Mouse (Mus musculus): ENCODE results near the gene Rpusd3.

The Rpusd3 gene

GRCm38 (mm10) chr6:113419199-113419587 lies at the start of gene Rpusd3:
TSS of gene Rpusd3 (minus strand) at chr6:113419340.
- peak; percentile 95 for DNase-seq (ENCODE audit: extremely low spot score)

- no peak for DNase-seq (ENCODE audit: extremely low spot score)
Measured at GRCm38 (mm10) chr6:113468512-113468911, 49.4 kb upstream of the Rpusd3 start.

- DNase-seq (ENCODE audit: extremely low spot score), result no peak
Measured at GRCm38 (mm10) chr6:113465602-113466001, 46.5 kb upstream of the Rpusd3 start.

GRCm38 (mm10) chr6:113464040-113464439 lies 44.9 kb upstream of the Rpusd3 start:
- DNase-seq (ENCODE audit: extremely low spot score), result no peak

- peak; percentile 19 for DNase-seq (ENCODE audit: extremely low spot score)
Measured at GRCm38 (mm10) chr6:113458635-113459034, 39.5 kb upstream of the Rpusd3 start.

GRCm38 (mm10) chr6:113457952-113458534 lies 38.9 kb upstream of the Rpusd3 start, which contains the start of gene Il17re:
TSS of gene Il17re (plus strand) at chr6:113458484.
- no peak for DNase-seq (ENCODE audit: extremely low spot score)

- no peak for DNase-seq (ENCODE audit: extremely low spot score)
Measured at GRCm38 (mm10) chr6:113455007-113455406, 35.9 kb upstream of the Rpusd3 start.

- DNase-seq (ENCODE audit: extremely low spot score), result no peak
Measured at GRCm38 (mm10) chr6:113451839-113452238, 32.7 kb upstream of the Rpusd3 start.

GRCm38 (mm10) chr6:113447639-113448038 lies 28.5 kb upstream of the Rpusd3 start:
- DNase-seq (ENCODE audit: extremely low spot score), result no peak

GRCm38 (mm10) chr6:113444207-113444965 lies 25.2 kb upstream of the Rpusd3 start:
- DNase-seq (ENCODE audit: extremely low spot score), result no peak

- DNase-seq (ENCODE audit: extremely low spot score), result peak; percentile 9
Measured at GRCm38 (mm10) chr6:113443091-113443490, 24.0 kb upstream of the Rpusd3 start.

GRCm38 (mm10) chr6:113442442-113443090 lies 23.4 kb upstream of the Rpusd3 start, which contains the start of gene Jagn1:
TSS of gene Jagn1 (plus strand) at chr6:113442569.
- DNase-seq (ENCODE audit: extremely low spot score), result peak; percentile 96

GRCm38 (mm10) chr6:113442087-113442441 lies 22.9 kb upstream of the Rpusd3 start:
- DNase-seq (ENCODE audit: extremely low spot score), result no peak

- DNase-seq (ENCODE audit: extremely low spot score), result peak; percentile 78
Measured at GRCm38 (mm10) chr6:113441147-113441680, 22.1 kb upstream of the Rpusd3 start.

- no peak for DNase-seq (ENCODE audit: extremely low spot score)
Measured at GRCm38 (mm10) chr6:113440686-113441085, 21.5 kb upstream of the Rpusd3 start.

GRCm38 (mm10) chr6:113438721-113439430 lies 19.7 kb upstream of the Rpusd3 start:
- no peak for DNase-seq (ENCODE audit: extremely low spot score)

GRCm38 (mm10) chr6:113437135-113437534 lies 18.0 kb upstream of the Rpusd3 start:
- DNase-seq (ENCODE audit: extremely low spot score), result no peak

- no peak for DNase-seq (ENCODE audit: extremely low spot score)
Measured at GRCm38 (mm10) chr6:113435664-113436205, 16.6 kb upstream of the Rpusd3 start, which contains the start of gene Cidec. TSS of gene Cidec (minus strand) at chr6:113435760.

- DNase-seq (ENCODE audit: extremely low spot score), result no peak
Measured at GRCm38 (mm10) chr6:113434691-113435090, 15.6 kb upstream of the Rpusd3 start.

- DNase-seq (ENCODE audit: extremely low spot score), result no peak
Measured at GRCm38 (mm10) chr6:113433661-113434060, 14.5 kb upstream of the Rpusd3 start.

GRCm38 (mm10) chr6:113431801-113432200 lies 12.7 kb upstream of the Rpusd3 start:
- no peak for DNase-seq (ENCODE audit: extremely low spot score)
